Mouse (Mus musculus): ENCODE data around the gene Dnase2a. TPM values are rescaled to one million over a fixed set of nuclear protein-coding genes. Genes with fewer than 3 reads are reported as not detected.

Dnase2a gene
- polyA plus RNA-seq (2012; rRNA removed), result 8.6 and 9.6 TPM in 2 replicates

GRCm38 (mm10) chr8:84908421-84909161, at the start of gene Dnase2a:
Gene Dnase2a, plus strand, starts transcription at chr8:84908560.

GRCm38 (mm10) chr8:84871376-84872308, 36.7 kb upstream of the Dnase2a start, which contains the start of gene Syce2:
Gene Syce2, plus strand, starts transcription at chr8:84872111.

GRCm38 (mm10) chr8:84893709-84894134, 14.6 kb upstream of the Dnase2a start, which contains the start of gene Gcdh:
Gene Gcdh, minus strand, starts transcription at chr8:84893921.

GRCm38 (mm10) chr8:84901752-84902151, 6.6 kb upstream of the Dnase2a start, which contains the start of gene Klf1:
Gene Klf1, plus strand, starts transcription at chr8:84901928.

GRCm38 (mm10) chr8:84936962-84937546, 28.7 kb downstream of the Dnase2a start, which contains the start of gene Mast1:
Gene Mast1, minus strand, starts transcription at chr8:84937359.

GRCm38 (mm10) chr8:84946528-84947240, 38.3 kb downstream of the Dnase2a start, which contains the start of gene Rtbdn:
Gene Rtbdn, plus strand, starts transcription at chr8:84946991.

GRCm38 (mm10) chr8:84969241-84970134, 61.1 kb downstream of the Dnase2a start, which contains the start of the genes Gm49661, Prdx2 and Rnaseh2a:
Gene Gm49661, minus strand, starts transcription at chr8:84969433.
Gene Prdx2, plus strand, starts transcription at chr8:84969587.
Gene Rnaseh2a, minus strand, starts transcription at chr8:84969767.

Other genes starting within 250 kb of the Dnase2a start
- gene Ier2, start 245.7 kb upstream of the Dnase2a start, polyA plus RNA-seq (2012; rRNA removed), result 24.7 and 28.4 TPM in 2 replicates
- gene Trmt1, start 222.3 kb upstream of the Dnase2a start, polyA plus RNA-seq (2012; rRNA removed), result 46.5 and 57.1 TPM in 2 replicates
- gene Nacc1, start 220.7 kb upstream of the Dnase2a start, polyA plus RNA-seq (2012; rRNA removed), result 56.4 TPM in 2 replicates
- 4.3 and 5.4 TPM in 2 replicates for gene Lyl1, start 207.1 kb upstream of the Dnase2a start, polyA plus RNA-seq (2012; rRNA removed)
- gene G430095P16Rik, start 185.6 kb upstream of the Dnase2a start, polyA plus RNA-seq (2012; rRNA removed), result 0.09 TPM in 1 of 2 replicates, not detected in the other
- gene Nfix, start 108.2 kb upstream of the Dnase2a start, polyA plus RNA-seq (2012; rRNA removed), result 43.0 and 44.8 TPM in 2 replicates
- gene Dand5, start 85.7 kb upstream of the Dnase2a start, polyA plus RNA-seq (2012; rRNA removed), result 1.1 and 1.3 TPM in 2 replicates
- 20.5 and 114 TPM in 2 replicates for gene Gadd45gip1, start 77.0 kb upstream of the Dnase2a start, polyA plus RNA-seq (2012; rRNA removed)
- gene Rad23a, start 67.9 kb upstream of the Dnase2a start, polyA plus RNA-seq (2012; rRNA removed), result 34.5 and 34.7 TPM in 2 replicates
- gene Calr, start 61.6 kb upstream of the Dnase2a start, polyA plus RNA-seq (2012; rRNA removed), result 52.9 and 61.7 TPM in 2 replicates
- 21.9 and 25.5 TPM in 2 replicates for gene Farsa, start 51.6 kb upstream of the Dnase2a start, polyA plus RNA-seq (2012; rRNA removed)
- 0.08 and 0.22 TPM in 2 replicates for gene Syce2, start 36.4 kb upstream of the Dnase2a start, polyA plus RNA-seq (2012; rRNA removed)
- 101 and 137 TPM in 2 replicates for gene Gcdh, start 14.6 kb upstream of the Dnase2a start, polyA plus RNA-seq (2012; rRNA removed)
- 0.06 and 0.34 TPM in 2 replicates for gene Klf1, start 6.6 kb upstream of the Dnase2a start, polyA plus RNA-seq (2012; rRNA removed)
- gene Mast1, start 28.8 kb downstream of the Dnase2a start, polyA plus RNA-seq (2012; rRNA removed), result 0.41 and 0.72 TPM in 2 replicates
- gene Rtbdn, start 38.4 kb downstream of the Dnase2a start, polyA plus RNA-seq (2012; rRNA removed), result not detected in 2 replicates
- 0.89 TPM in 1 of 2 replicates, not detected in the other for gene Gm49661, start 60.9 kb downstream of the Dnase2a start, polyA plus RNA-seq (2012; rRNA removed)
- gene Prdx2, start 61.0 kb downstream of the Dnase2a start, polyA plus RNA-seq (2012; rRNA removed), result 79.1 and 81.4 TPM in 2 replicates
- gene Rnaseh2a, start 61.2 kb downstream of the Dnase2a start, polyA plus RNA-seq (2012; rRNA removed), result 17.6 and 24.3 TPM in 2 replicates
- 114 and 193 TPM in 2 replicates for gene Junb, start 70.2 kb downstream of the Dnase2a start, polyA plus RNA-seq (2012; rRNA removed)
- 14.5 and 15.1 TPM in 2 replicates for gene Hook2, start 82.0 kb downstream of the Dnase2a start, polyA plus RNA-seq (2012; rRNA removed)
- gene Best2, start 106.0 kb downstream of the Dnase2a start, polyA plus RNA-seq (2012; rRNA removed), result not detected in 2 replicates
- 51.2 and 52.0 TPM in 2 replicates for gene Asna1, start 116.7 kb downstream of the Dnase2a start, polyA plus RNA-seq (2012; rRNA removed)
- 27.6 and 47.2 TPM in 2 replicates for gene Trir, start 118.3 kb downstream of the Dnase2a start, polyA plus RNA-seq (2012; rRNA removed)
- gene Tnpo2, start 128.4 kb downstream of the Dnase2a start, polyA plus RNA-seq (2012; rRNA removed), result 18.8 and 27.1 TPM in 2 replicates
- 31.9 and 42.6 TPM in 2 replicates for gene Fbxw9, start 151.5 kb downstream of the Dnase2a start, polyA plus RNA-seq (2012; rRNA removed)
- 1.2 and 1.7 TPM in 2 replicates for gene Gm5741, start 159.4 kb downstream of the Dnase2a start, polyA plus RNA-seq (2012; rRNA removed)
- gene Dhps, start 163.2 kb downstream of the Dnase2a start, polyA plus RNA-seq (2012; rRNA removed), result 23.1 and 46.6 TPM in 2 replicates
- gene Wdr83os, start 172.2 kb downstream of the Dnase2a start, polyA plus RNA-seq (2012; rRNA removed), result 67.2 and 75.2 TPM in 2 replicates
- 8.4 and 11.5 TPM in 2 replicates for gene Wdr83, start 172.7 kb downstream of the Dnase2a start, polyA plus RNA-seq (2012; rRNA removed)
- 21.5 and 23.4 TPM in 2 replicates for gene Man2b1, start 174.7 kb downstream of the Dnase2a start, polyA plus RNA-seq (2012; rRNA removed)
- 0.05 and 0.06 TPM in 2 replicates for gene Zfp791, start 214.5 kb downstream of the Dnase2a start, polyA plus RNA-seq (2012; rRNA removed)
- not detected in 2 replicates for gene Cks1brt, start 243.4 kb downstream of the Dnase2a start, polyA plus RNA-seq (2012; rRNA removed)

All from stomach, adult 2 months (tissue).